Mouse (Mus musculus) small intestine, adult 2 months (tissue): Measurements from ENCODE around the gene Phlda1.

Experiments
- CTCF ChIP-seq: fragments of 200-500 bp; IDR thresholded peaks from 2 replicates; pipeline ENCODE4 v1.5.1; 2012; ENCODE audit warnings: low read depth, mild to moderate bottlenecking, control low read depth, inconsistent platforms, low read length, moderate library complexity, mixed read lengths; ENCODE audit not compliant: insufficient replicate concordance, insufficient read length; ENCODE audit errors: extremely low read depth
- POLR2A ChIP-seq: fragments of 200-500 bp; IDR thresholded peaks from 2 replicates; pipeline ENCODE4 v1.6.1; 2012; ENCODE audit warnings: low read depth, mild to moderate bottlenecking, control low read depth, inconsistent platforms, low read length, moderate library complexity

DNA sequence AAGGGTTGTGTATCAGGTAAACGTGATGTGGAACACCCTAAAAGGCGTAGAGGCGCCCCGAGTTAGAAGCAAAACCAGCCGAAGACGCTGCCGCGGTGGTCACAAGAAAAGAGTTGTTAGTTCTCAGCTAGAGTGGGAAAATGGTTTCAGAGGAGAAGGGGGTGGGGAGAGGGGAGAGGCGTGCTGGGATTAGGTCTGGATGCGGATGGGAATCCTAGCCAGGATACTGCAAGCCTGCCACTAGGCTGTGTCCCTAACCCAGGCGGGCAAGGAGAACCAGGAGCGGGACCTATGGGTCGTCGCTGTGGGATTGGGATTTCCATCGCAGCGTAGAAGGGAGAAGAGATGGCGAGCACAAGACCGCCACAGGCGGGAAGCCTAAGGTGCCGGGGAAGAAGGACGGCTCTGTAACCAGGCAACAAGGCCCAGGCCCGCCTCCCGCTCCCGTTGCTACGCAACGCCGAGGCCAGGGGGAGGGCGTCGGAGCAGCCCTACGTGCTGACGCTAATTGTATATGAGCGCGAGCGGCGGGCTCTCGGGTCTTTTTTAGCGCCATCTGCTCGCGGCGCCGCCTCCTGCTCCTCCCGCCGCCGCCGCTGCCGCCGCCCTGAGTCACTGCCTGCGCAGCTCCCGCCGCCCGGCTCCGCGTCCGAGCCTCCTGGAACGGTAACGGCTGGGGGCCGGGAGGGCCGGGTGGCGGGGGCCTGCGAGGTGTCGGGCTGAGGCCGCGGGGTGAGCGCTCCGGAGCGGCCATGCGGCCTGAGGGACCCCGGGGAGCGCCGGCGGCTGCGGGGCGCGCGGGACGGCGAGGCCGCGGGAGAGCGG, 33.2 kb upstream of the Phlda1 start, which contains the start of gene Nap1l1:
- peak; percentile 7; the same call in 1 of the 2 replicates for TF ChIP-seq CTCF
- 0 out of 2 replicates have a peak, but pooled peaks have one; percentile 18 for TF ChIP-seq POLR2A
